Mouse (Mus musculus) CD4-positive naive resting alpha-beta T cell, adult 57 days (primary cell): ENCODE results near the gene Olfr43. TPM values are rescaled to one million over a fixed set of nuclear protein-coding genes. Genes with fewer than 3 reads are reported as not detected.

Experiments
- total RNA-seq: library from RNA; stranded (reverse); gene quantifications from one replicate; pipeline ENCODE4 v1.2.4, GENCODE M21; 2023

The Olfr43 gene
- not detected for total RNA-seq

GRCm38 (mm10) chr11:74211279-74211678 is at the start of gene Olfr43:
Gene Olfr43 (minus strand): TSS chr11:74211379.

GRCm38 (mm10) chr11:74259508-74259907 is 48.3 kb upstream of the Olfr43 start, which contains the start of gene Olfr406:
Gene Olfr406 (plus strand): TSS chr11:74259808.

GRCm38 (mm10) chr11:74185949-74186348 is 25.2 kb downstream of the Olfr43 start, which contains the start of gene Olfr403:
Gene Olfr403 (plus strand): TSS chr11:74186249.

Other genes starting within 250 kb of the Olfr43 start
- not detected for gene Olfr398, start 221.0 kb downstream of the Olfr43 start, total RNA-seq
- not detected for gene Olfr139, start 154.8 kb downstream of the Olfr43 start, total RNA-seq
- not detected for gene Olfr399, start 154.8 kb downstream of the Olfr43 start, total RNA-seq
- gene Zfp616, start 141.4 kb downstream of the Olfr43 start, total RNA-seq = not detected
- not detected for gene Olfr401, start 97.7 kb downstream of the Olfr43 start, total RNA-seq
- gene Olfr402, start 57.9 kb downstream of the Olfr43 start, total RNA-seq = not detected
- not detected for gene Olfr403, start 25.1 kb downstream of the Olfr43 start, total RNA-seq
- not detected for gene Olfr406, start 48.4 kb upstream of the Olfr43 start, total RNA-seq
- not detected for gene Olfr59, start 72.4 kb upstream of the Olfr43 start, total RNA-seq
- gene Olfr410, start 126.7 kb upstream of the Olfr43 start, total RNA-seq = not detected
- not detected for gene Olfr411, start 141.3 kb upstream of the Olfr43 start, total RNA-seq
- not detected for gene Olfr412, start 150.7 kb upstream of the Olfr43 start, total RNA-seq